Mouse (Mus musculus) liver, embryonic 12.5 days (tissue): ENCODE measurements around the gene Abca17. TPM values are rescaled to one million over a fixed set of nuclear protein-coding genes. Genes with fewer than 3 reads are reported as not detected.
A peak's percentile ranks its signal among the peaks of the same experiment; 100 is the strongest.

Source experiments
- ATAC-seq: fragments of 200-750 bp; cut with Nextera tagmentation; 2 replicates; pipeline ENCODE4 v1.8.0; 2017; ENCODE audit warnings: moderate number of reproducible peaks, mild to moderate bottlenecking, moderate library complexity
- H3K27ac ChIP-seq: fragments of 300-500 bp; sonication (generic); 2 replicates; pipeline ENCODE4 v1.5.1; 2016; ENCODE audit warnings: mild to moderate bottlenecking
- H3K27me3 ChIP-seq: fragments of 300-500 bp; sonication (generic); replicated peaks from 2 replicates; pipeline ENCODE4 v1.6.1; 2016; ENCODE audit warnings: mild to moderate bottlenecking, moderate library complexity
- H3K36me3 ChIP-seq: fragments of 300-500 bp; sonication (generic); 2 replicates; pipeline ENCODE4 v1.6.1; 2016; ENCODE audit warnings: mild to moderate bottlenecking, moderate library complexity
- H3K4me1 ChIP-seq: fragments of 300-500 bp; sonication (generic); 2 replicates; pipeline ENCODE4 v1.6.1; 2016
- H3K4me2 ChIP-seq: fragments of 300-500 bp; sonication (generic); 2 replicates; pipeline ENCODE4 v1.6.1; 2016; ENCODE audit warnings: mild to moderate bottlenecking, moderate library complexity
- H3K4me3 ChIP-seq: fragments of 300-500 bp; sonication (generic); 2 replicates; pipeline ENCODE4 v1.5.1; 2016; ENCODE audit warnings: mild to moderate bottlenecking, moderate library complexity
- H3K9ac ChIP-seq: fragments of 300-500 bp; sonication (generic); 2 replicates; pipeline ENCODE4 v1.6.1; 2016; ENCODE audit warnings: mild to moderate bottlenecking, moderate library complexity
- H3K9me3 ChIP-seq: fragments of 300-500 bp; sonication (generic); replicated peaks from 2 replicates; pipeline ENCODE4 v1.6.1; 2016; ENCODE audit warnings: mild to moderate bottlenecking, moderate library complexity
- WGBS: fragments of 180-500 bp; shearing (Covaris S2); methylation state at CpG from one replicate; pipeline ENCODE4 v1.1.7; 2016; ENCODE audit not compliant: insufficient replicate concordance; 5-methylcytosine and 5-hydroxymethylcytosine counted together
- polyA plus RNA-seq: library from polyadenylated mRNA; unstranded; fragments of >200 nt; fragmentation: Nextera tagmentation; extraction: Ambion mirVana; gene quantifications from 2 replicates; pipeline ENCODE4 v1.2.1, GENCODE M21; 2016

Abca17 gene
- polyA plus RNA-seq, result not detected in 2 replicates

DNA sequence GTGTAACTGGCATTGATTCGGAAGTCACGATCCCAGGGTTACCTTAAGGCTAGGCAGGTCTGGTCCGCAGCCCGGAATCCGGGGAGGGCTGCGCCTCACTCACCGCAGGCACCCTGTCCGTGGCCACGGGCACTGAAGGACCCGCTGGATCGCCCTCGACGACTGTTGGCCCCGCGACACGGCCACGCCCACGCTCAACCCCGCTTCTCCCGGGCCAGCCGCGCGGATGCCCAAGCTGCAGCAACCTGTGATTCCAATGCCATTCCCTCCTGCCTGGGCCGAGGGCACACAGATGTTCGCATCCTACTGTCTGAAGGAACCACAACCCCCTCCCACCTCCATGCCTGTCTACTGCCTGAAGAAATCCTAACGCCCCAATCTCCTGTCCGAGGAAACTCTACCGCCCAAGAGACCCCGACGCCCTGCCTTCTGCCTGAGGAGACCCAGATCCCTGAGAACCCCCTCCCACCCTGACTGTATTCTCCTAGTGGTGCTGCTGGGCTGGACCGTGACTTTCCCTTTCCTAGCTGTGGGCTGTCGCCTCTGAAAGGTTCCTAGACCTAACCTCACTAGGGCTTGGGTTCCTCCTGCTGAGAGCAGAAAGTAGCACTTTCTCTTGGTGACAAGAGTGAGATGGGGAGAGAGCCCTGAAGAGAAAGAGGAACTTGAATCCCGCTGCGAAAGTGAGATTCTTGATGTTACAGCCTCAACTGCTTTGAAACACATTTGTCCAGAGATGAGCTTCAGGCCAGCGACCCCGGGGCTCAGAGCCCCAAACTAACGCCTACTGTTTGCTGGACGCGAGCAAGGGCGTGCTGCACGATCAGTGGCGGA, at the start of gene Abca17:
TSS of gene Abca17 (minus strand) at position 143 of the 834 bp plus-strand sequence.
- H3K9ac ChIP-seq, result peak within 1 kb of the TSS; percentile 96
- no peaks in the 10 kb centered on the region for H3K9me3 ChIP-seq
- 5% methylated on average over 42 of the region's 42 CpGs for WGBS
- H3K4me2 ChIP-seq, result peak within 1 kb of the TSS; percentile 89
- H3K36me3 ChIP-seq, result peaks cover 5% of the 10 kb centered on the region
- ATAC-seq, result no peak
- peak within 1 kb of the TSS; percentile 90 for H3K4me3 ChIP-seq
- peaks cover 27% of the 10 kb centered on the region for H3K27me3 ChIP-seq
- peak within 1 kb of the TSS; percentile 97 for H3K27ac ChIP-seq
- H3K4me1 ChIP-seq, result peaks cover 52% of the 10 kb centered on the region

DNA sequence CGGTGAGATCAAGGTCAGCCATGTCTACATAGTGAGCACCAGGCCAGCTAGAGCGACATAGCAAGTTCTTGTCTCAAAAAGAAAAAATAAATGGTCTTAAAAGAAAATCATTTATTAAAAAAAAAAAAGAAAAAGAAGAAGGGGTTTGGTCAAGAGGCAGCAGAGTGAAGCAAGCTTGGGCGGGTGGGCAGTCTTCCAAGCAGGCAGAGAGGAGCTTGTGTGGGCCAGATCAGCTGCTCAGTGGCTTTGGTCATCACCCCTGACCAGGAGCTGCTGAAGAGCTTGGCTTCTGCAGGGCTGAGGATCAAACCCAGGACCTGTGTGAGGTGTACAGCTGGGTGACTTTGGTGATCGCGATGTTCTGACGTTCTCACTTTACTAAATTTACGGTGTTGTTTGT, 43.6 kb upstream of the Abca17 start:
- Histone ChIP-seq H3K4me1 (no peaks in the 10 kb centered on the region), H3K36me3 (peaks cover 91% of the 10 kb centered on the region), H3K27ac (no peak overlapping the region), H3K9me3 (no peaks in the 10 kb centered on the region), H3K4me2 (no peak overlapping the region), H3K4me3 (no peak overlapping the region), H3K9ac (no peak overlapping the region), H3K27me3 (no peaks in the 10 kb centered on the region)
- WGBS, result 82% methylated on average over 7 of the region's 7 CpGs
- ATAC-seq, result no peak

- no peak for ATAC-seq
- peaks cover 91% of the 10 kb centered on the region for H3K36me3 ChIP-seq
Measured at GRCm38 (mm10) chr17:24393527-24393926, 42.7 kb upstream of the Abca17 start.

GRCm38 (mm10) chr17:24391149-24391548, 40.3 kb upstream of the Abca17 start:
- 70% methylated on average over 8 of the region's 8 CpGs for WGBS
- Histone ChIP-seq H3K27me3 (no peaks in the 10 kb centered on the region), H3K36me3 (peaks cover 92% of the 10 kb centered on the region), H3K4me2 (no peak overlapping the region), H3K9me3 (no peaks in the 10 kb centered on the region), H3K27ac (no peak overlapping the region), H3K4me3 (no peak overlapping the region), H3K4me1 (no peaks in the 10 kb centered on the region), H3K9ac (no peak overlapping the region)
- no peak for ATAC-seq

More at GRCm38 (mm10) chr17:24393527-24393926, 42.7 kb upstream of the Abca17 start:
- Histone ChIP-seq H3K9me3 (no peaks in the 10 kb centered on the region), H3K27me3 (no peaks in the 10 kb centered on the region), H3K27ac (no peak overlapping the region), H3K4me3 (no peak overlapping the region), H3K9ac (no peak overlapping the region), H3K4me1 (no peaks in the 10 kb centered on the region), H3K4me2 (no peak overlapping the region)
- 67% methylated on average over 4 of the region's 4 CpGs for WGBS

DNA sequence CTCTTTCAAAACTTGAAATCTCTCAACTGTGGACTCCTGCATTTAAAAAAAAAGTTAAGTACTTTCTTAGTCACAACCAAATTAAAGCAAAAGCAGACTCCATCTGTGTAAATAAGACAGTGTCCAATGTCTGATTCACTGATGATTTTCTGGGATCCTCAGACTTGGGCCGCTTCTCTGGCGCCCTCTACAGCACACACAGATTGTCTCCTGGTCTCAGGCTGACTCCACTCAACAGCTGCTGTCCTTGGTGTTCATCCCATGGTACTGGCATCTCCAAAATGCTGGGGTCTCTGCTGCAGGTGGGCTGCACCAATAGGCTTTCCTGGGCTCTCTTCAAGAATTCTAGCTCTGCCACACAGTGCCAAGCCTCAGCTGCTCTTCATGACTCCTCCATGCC, 39.0 kb upstream of the Abca17 start:
- H3K27ac ChIP-seq, result no peak overlapping the region
- no peak overlapping the region for H3K4me3 ChIP-seq
- ATAC-seq, result no peak
- no peaks in the 10 kb centered on the region for H3K4me1 ChIP-seq
- no peaks in the 10 kb centered on the region for H3K9me3 ChIP-seq
- H3K36me3 ChIP-seq, result peaks cover 92% of the 10 kb centered on the region
- H3K9ac ChIP-seq, result no peak overlapping the region
- H3K27me3 ChIP-seq, result no peaks in the 10 kb centered on the region
- H3K4me2 ChIP-seq, result no peak overlapping the region
- 7% methylated on average over 2 of the region's 2 CpGs for WGBS

GRCm38 (mm10) chr17:24388711-24389110, 37.8 kb upstream of the Abca17 start:
- no peak overlapping the region for H3K9ac ChIP-seq
- H3K4me3 ChIP-seq, result no peak overlapping the region
- no peaks in the 10 kb centered on the region for H3K9me3 ChIP-seq
- no peak overlapping the region for H3K4me2 ChIP-seq
- H3K36me3 ChIP-seq, result peaks cover 96% of the 10 kb centered on the region
- H3K27me3 ChIP-seq, result no peaks in the 10 kb centered on the region
- H3K27ac ChIP-seq, result no peak overlapping the region
- no peaks in the 10 kb centered on the region for H3K4me1 ChIP-seq
- WGBS, result 91% methylated on average over 5 of the region's 5 CpGs
- ATAC-seq, result no peak

DNA sequence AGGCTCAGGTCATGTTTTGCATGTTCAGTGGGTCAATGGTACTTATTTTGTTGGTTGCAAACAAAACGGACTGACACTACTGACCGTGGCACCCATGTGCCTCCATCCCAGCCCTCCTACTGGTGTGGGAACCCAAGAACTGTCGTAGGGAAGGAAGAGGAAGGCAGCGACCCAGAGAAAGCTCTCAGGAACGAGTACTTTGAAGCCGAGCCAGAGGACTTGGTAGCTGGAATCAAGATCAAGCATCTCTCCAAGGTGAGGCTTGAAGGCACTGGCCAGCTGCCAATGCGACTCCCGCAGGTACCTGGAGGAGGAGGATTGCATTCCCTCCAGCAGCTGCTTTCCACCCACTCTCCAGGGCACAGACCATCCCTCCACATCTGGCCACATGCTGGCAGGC, 32.9 kb upstream of the Abca17 start:
- Histone ChIP-seq H3K9ac (no peak overlapping the region), H3K36me3 (peaks cover 97% of the 10 kb centered on the region), H3K27ac (no peak overlapping the region), H3K27me3 (no peaks in the 10 kb centered on the region), H3K4me2 (no peak overlapping the region), H3K4me3 (no peak overlapping the region), H3K9me3 (no peaks in the 10 kb centered on the region), H3K4me1 (no peaks in the 10 kb centered on the region)
- ATAC-seq, result no peak
- 86% methylated on average over 8 of the region's 8 CpGs for WGBS

DNA sequence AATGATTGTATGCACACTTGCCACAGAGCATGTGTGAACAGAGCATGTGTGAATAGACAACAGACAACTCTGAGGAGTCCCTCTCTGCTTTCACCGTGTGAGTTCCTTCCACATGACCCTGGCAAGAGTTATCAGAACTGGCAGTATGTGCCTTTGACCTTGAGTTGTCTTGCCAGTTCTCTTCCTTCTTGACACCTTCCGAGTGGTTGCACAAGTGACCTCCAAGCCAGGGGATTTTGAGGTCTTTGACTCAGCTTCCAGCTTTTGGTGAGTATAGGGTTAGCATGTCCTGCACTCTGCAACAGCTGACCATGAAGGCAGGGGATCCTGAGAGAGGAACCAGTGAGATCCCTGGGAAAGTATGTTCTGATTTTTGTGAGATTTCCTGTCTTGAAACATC, 27.6 kb upstream of the Abca17 start:
- no peak for ATAC-seq
- no peak overlapping the region for H3K4me2 ChIP-seq
- H3K27me3 ChIP-seq, result no peaks in the 10 kb centered on the region
- no peaks in the 10 kb centered on the region for H3K9me3 ChIP-seq
- 69% methylated on average over 2 of the region's 2 CpGs for WGBS
- no peak overlapping the region for H3K4me3 ChIP-seq
- peaks cover 32% of the 10 kb centered on the region for H3K4me1 ChIP-seq
- peaks cover 96% of the 10 kb centered on the region for H3K36me3 ChIP-seq
- no peak overlapping the region for H3K9ac ChIP-seq
- H3K27ac ChIP-seq, result no peak overlapping the region

DNA sequence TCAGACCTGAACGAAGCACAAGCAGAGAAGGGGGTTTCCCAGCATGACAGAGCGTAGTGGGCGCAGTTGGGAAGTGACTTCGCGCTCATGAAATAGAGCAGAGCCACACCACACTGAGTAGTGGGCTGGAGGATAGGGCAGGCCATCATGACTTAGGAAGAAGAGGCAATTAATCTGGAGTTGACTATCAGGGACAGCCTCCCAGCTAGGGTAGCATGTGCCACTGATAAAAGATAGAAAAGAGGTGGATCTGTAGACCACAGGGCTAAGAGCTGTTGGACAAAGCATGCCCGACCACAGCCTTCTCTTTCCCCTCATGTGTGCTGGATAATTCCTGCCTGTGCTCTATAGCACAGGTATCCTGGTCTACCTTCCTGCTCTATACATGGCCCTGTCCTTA, 25.0 kb upstream of the Abca17 start:
- peak; percentile 67 for ATAC-seq
- H3K27ac ChIP-seq, result no peak overlapping the region
- peak overlapping the region; percentile 33; the same call in 1 of the 2 replicates for H3K9ac ChIP-seq
- no peaks in the 10 kb centered on the region for H3K27me3 ChIP-seq
- H3K9me3 ChIP-seq, result no peaks in the 10 kb centered on the region
- no peak overlapping the region for H3K4me2 ChIP-seq
- H3K36me3 ChIP-seq, result peaks cover 97% of the 10 kb centered on the region
- H3K4me3 ChIP-seq, result no peak overlapping the region
- 63% methylated on average over 6 of the region's 6 CpGs for WGBS
- peaks cover 37% of the 10 kb centered on the region for H3K4me1 ChIP-seq

- Histone ChIP-seq H3K9me3 (no peaks in the 10 kb centered on the region), H3K4me3 (no peak overlapping the region), H3K27me3 (no peaks in the 10 kb centered on the region), H3K4me2 (no peak overlapping the region), H3K36me3 (peaks cover 98% of the 10 kb centered on the region), H3K4me1 (peaks cover 37% of the 10 kb centered on the region), H3K27ac (0 out of 2 replicates have a peak overlapping the region, but pooled peaks have one; percentile 19), H3K9ac (no peak overlapping the region)
- 70% methylated on average over 4 of the region's 5 CpGs for WGBS
- ATAC-seq, result 0 out of 2 replicates have a peak, but pooled peaks have one; percentile 33
Measured at GRCm38 (mm10) chr17:24375094-24375712, 24.3 kb upstream of the Abca17 start.

DNA sequence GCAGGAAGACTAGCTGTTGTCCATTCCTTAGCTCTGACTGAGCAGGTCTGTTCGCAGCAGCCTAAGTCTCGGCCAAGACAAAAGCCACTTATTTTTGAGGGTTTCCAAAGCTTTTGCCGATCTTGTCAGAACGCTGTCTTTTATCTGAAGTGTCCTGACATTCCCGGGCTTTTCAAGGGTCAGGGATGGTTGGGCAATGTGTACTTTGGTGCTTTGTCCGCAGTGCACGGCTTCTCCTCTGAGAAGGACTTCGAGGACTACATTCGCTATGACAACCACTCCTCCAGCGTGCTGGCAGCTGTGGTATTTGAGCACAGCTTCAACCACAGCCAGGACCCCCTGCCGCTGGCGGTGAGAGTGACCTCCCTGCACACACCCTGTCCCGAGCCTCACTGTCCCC, 15.0 kb upstream of the Abca17 start:
- WGBS, result 78% methylated on average over 13 of the region's 13 CpGs
- Histone ChIP-seq H3K4me3 (no peak overlapping the region), H3K27me3 (no peaks in the 10 kb centered on the region), H3K27ac (no peak overlapping the region), H3K4me1 (peaks cover 18% of the 10 kb centered on the region), H3K4me2 (no peak overlapping the region), H3K36me3 (peaks cover 92% of the 10 kb centered on the region), H3K9ac (no peak overlapping the region), H3K9me3 (no peaks in the 10 kb centered on the region)
- no peak for ATAC-seq

DNA sequence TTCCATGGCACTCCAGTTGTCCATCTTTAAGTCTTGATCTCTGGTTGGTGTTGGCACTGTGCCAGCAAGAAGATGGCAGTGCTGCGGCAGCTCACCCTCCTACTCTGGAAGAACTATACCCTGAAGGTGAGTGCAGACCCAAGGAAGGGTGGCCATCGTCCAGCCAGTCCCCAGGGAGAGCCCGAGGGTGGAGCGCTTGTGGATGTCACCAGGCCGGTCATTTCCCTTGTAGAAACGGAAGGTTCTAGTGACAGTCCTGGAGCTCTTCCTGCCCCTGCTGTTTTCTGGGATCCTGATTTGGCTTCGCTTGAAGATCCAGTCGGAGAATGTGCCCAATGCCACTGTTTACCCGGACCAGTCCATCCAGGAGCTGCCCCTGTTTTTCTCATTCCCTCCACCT, 13.6 kb upstream of the Abca17 start:
- H3K27me3 ChIP-seq, result no peaks in the 10 kb centered on the region
- no peak for ATAC-seq
- H3K4me1 ChIP-seq, result peaks cover 32% of the 10 kb centered on the region
- H3K4me3 ChIP-seq, result no peak overlapping the region
- H3K9me3 ChIP-seq, result no peaks in the 10 kb centered on the region
- H3K4me2 ChIP-seq, result no peak overlapping the region
- H3K36me3 ChIP-seq, result peaks cover 90% of the 10 kb centered on the region
- H3K9ac ChIP-seq, result no peak overlapping the region
- H3K27ac ChIP-seq, result no peak overlapping the region
- WGBS, result 80% methylated on average over 9 of the region's 9 CpGs
